Mouse (Mus musculus) CD4-positive, CD25-positive, alpha-beta regulatory T cell (primary cell): ENCODE measurements around the gene Lhx1. TPM values are rescaled to one million over a fixed set of nuclear protein-coding genes. Genes with fewer than 3 reads are reported as not detected.

ENCODE experiments used
- polyA plus RNA-seq: library from polyadenylated mRNA; unstranded; fragments of 100-300 nt; shearing (Covaris generic); gene quantifications from one replicate; pipeline ENCODE4 v1.2.1, GENCODE M21; 2017

Gene Lhx1
- polyA plus RNA-seq, result 0.05 TPM

DNA sequence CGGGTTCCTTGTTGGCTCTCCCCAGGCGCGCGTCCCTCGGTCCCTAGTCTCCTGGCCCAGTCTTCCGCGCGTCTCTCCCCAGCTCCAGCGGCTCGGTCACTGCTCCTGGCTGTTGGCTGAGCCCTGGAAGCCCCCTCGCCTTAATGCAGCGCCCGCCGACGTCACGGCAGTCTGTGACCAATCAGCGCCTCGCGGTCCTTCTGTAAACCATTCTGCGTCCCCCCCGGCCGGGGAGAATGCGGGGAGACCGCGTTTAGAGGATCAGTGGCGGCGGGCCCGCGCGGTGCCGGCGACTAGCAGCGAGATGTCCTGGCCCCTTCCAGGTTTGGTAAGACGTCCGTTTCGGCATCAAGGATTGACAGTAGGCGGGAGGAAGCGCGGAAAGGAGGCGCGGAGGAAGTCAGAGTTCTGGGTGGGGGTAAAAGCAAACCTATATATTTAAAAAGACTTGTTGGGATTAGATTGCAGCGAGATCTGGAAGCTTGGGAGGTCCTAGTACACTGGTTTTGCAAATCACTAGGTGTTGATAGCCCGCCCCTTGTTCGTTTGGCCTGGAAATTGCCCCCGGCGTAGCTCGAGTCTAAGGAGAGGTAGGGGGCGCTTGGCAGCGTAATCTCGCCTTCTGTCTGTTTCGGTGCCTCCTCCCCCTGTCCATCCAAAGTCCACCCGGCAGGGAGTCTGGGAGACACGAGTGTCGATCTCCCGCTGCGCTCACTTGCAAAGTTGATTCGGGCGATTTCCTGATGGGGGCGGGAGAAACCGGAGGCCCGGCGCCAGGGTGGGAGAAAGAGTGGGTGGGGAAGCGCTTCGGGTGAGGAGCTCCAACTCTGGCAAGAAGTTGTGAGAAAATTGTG, at the start of gene Lhx1:
Gene Lhx1 (minus strand): TSS at position 115 of the 854 bp plus-strand sequence.

DNA sequence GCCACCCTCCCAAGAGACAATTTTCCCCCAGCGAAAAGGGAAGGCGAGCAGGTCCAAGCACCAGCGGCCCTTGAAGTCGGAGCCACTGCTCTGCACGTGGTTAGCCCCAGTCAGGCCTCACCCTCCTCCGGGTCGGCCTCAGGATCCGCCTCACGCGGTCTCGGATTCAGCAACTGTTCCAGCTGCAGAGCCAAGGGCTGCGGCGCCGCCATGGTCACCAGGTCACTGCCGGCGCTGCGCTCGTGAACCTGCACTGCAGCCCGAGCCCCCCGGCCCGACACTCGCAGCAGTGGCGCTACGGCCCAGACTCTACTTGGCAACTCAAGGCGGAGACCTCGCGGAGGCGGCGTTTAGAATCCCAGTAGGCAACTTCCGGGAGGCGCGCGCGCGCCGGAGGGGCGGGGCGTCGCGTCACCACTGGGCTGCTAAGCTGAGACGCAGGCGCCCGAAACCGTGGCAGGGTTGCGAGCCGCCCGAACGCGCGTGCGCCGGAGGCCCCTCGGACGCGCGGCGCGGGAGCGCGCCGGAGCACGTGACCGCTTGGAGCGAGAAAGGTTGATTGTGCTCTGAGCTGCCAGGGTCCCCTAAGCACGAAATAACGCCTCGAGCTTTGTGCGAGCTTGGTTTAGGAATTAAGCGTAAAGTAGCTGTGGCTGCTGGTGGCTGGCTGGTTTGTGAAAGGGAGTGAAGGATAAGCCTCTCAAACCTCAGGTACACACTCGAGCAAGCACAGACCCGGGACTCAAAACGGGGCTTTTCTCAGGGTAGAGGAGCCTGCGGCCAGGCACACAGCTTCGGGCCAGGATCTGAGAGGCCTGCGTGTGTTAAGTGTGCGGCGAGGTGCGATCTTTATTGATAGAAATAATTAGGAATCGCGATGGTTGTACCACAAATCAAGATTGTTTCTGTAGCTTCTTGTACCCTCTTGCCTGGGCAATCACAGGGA, 11.9 kb downstream of the Lhx1 start, which contains the start of gene Aatf:
Gene Aatf (minus strand): TSS at position 352 of the 946 bp plus-strand sequence.

Other genes starting within 250 kb of the Lhx1 start
- gene Aatf, start 12.0 kb downstream of the Lhx1 start, polyA plus RNA-seq, result 81.8 TPM